Mouse (Mus musculus) lung, adult 2 months (tissue): ENCODE measurements at regions not wholly inside any gene's neighbourhood (a gene's known extent, or its start where the extent isn't known, plus 50 kb on each side); places are given as distances from the start of the nearest gene placed in this dataset.

ENCODE experiments used
- DNase-seq: peaks from one replicate; pipeline ENCODE4 v3.0.0; 2022
- H3K4me1 ChIP-seq: fragments of 200-500 bp; 2 replicates; pipeline ENCODE4 v1.6.1; 2011; ENCODE audit warnings: low read length; ENCODE audit not compliant: control insufficient read depth, insufficient read depth
- H3K4me3 ChIP-seq: fragments of 200-500 bp; replicated peaks from 2 replicates; pipeline ENCODE3; 2011; ENCODE audit warnings: low read depth, mild to moderate bottlenecking, control low read depth, low read length; ENCODE audit errors: extremely low read depth
- CTCF ChIP-seq: fragments of 200-500 bp; IDR thresholded peaks from 2 replicates; pipeline ENCODE4 v1.5.1; 2011; ENCODE audit warnings: mild to moderate bottlenecking, low read length, control low read depth; ENCODE audit not compliant: insufficient read depth
- POLR2A ChIP-seq: fragments of 200-500 bp; IDR thresholded peaks from 2 replicates; pipeline ENCODE4 v1.6.1; 2011; ENCODE audit warnings: low read depth, mild to moderate bottlenecking, control low read depth, low read length, borderline replicate concordance; ENCODE audit errors: extremely low read depth
- WGBS: fragments of 180-500 bp; shearing (Covaris S2); methylation state at CpG from one replicate; pipeline ENCODE4 v1.1.7; 2018; 5-methylcytosine and 5-hydroxymethylcytosine counted together

GRCm38 (mm10) chr16:84606804-84607095 is 91.8 kb downstream of the A730009L09Rik start:
- DNase-seq = no peak
- H3K4me3 ChIP-seq = no peak overlapping the region
- WGBS = 52% methylated on average over 2 of the region's 2 CpGs
- no peaks in the 10 kb centered on the region for H3K4me1 ChIP-seq
- no peak for TF ChIP-seq CTCF
- TF ChIP-seq POLR2A = no peak

- WGBS = 72% methylated on average over 6 of the region's 6 CpGs
These were observed 92.6 kb downstream of the A730009L09Rik start for GRCm38 (mm10) chr16:84607503-84607902.

DNA sequence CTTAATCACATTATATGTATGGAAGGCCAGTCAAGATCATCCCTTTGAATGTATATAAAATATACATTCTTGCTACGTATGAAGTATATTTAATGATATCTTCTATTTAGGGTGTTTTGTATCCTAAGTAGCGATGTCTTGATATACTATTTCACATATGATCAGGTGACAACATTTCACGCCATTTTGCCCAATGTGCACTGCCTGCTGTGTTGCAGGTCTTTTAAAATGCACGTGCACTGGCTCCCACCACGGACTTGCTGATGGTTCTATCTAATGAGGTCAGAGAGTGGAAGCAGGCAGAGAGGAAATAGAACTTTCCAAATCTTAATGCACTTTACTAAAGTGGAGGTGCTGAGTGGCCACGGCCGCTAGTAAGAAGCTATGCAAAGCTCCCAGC is 100.8 kb downstream of the A730009L09Rik start:
- Histone ChIP-seq H3K4me1 (no peaks in the 10 kb centered on the region), H3K4me3 (no peak overlapping the region)
- WGBS = 90% methylated on average over 7 of the region's 7 CpGs
- TF ChIP-seq POLR2A = no peak
- TF ChIP-seq CTCF = no peak
- DNase-seq = no peak

More at GRCm38 (mm10) chr16:84607503-84607902, 92.6 kb downstream of the A730009L09Rik start:
- Histone ChIP-seq H3K4me3 (no peak overlapping the region), H3K4me1 (no peaks in the 10 kb centered on the region)
- no peak for TF ChIP-seq POLR2A
- TF ChIP-seq CTCF = no peak
- no peak for DNase-seq

- DNase-seq = no peak
- H3K4me1 ChIP-seq = no peaks in the 10 kb centered on the region
- 76% methylated on average over 1 of the region's 1 CpGs for WGBS
- no peak overlapping the region for H3K4me3 ChIP-seq
- no peak for TF ChIP-seq POLR2A
- no peak for TF ChIP-seq CTCF
These were observed 101.2 kb downstream of the A730009L09Rik start for GRCm38 (mm10) chr16:84616132-84616531.

DNA sequence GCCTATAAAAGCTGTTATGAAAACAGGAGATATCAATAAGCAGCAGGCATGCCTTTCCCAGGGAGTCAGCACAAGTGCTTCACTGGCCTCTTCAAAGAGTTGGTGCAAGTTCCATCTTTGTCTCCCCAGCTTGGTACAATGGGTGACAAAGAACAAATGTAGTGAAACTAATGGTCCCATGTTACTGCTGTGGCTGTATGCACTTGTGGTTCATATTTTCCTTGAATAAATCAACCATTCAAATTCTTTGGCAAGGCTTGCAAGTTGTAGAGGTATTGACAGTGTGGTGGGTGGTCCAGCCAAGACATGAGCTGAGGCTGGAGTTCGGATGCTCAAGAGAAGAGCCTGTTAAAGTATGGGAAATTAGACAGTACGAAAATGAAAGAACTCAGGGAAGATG is 103.5 kb downstream of the A730009L09Rik start:
- no peak overlapping the region for H3K4me3 ChIP-seq
- DNase-seq = no peak
- no peak for TF ChIP-seq CTCF
- TF ChIP-seq POLR2A = no peak
- 66% methylated on average over 2 of the region's 2 CpGs for WGBS
- H3K4me1 ChIP-seq = no peaks in the 10 kb centered on the region

- DNase-seq = no peak
- Histone ChIP-seq H3K4me3 (no peak overlapping the region), H3K4me1 (no peaks in the 10 kb centered on the region)
- WGBS = 86% methylated on average over 2 of the region's 2 CpGs
- TF ChIP-seq POLR2A = no peak
- TF ChIP-seq CTCF = no peak
These were observed 105.0 kb downstream of the A730009L09Rik start for GRCm38 (mm10) chr16:84619876-84620275.

GRCm38 (mm10) chr16:84620861-84621260 is 105.9 kb downstream of the A730009L09Rik start:
- H3K4me3 ChIP-seq = peak overlapping the region; percentile 45
- no peaks in the 10 kb centered on the region for H3K4me1 ChIP-seq
- WGBS = no CpG with 5 or more reads among the region's 1 CpGs
- no peak for TF ChIP-seq CTCF
- TF ChIP-seq POLR2A = no peak
- DNase-seq = no peak

DNA sequence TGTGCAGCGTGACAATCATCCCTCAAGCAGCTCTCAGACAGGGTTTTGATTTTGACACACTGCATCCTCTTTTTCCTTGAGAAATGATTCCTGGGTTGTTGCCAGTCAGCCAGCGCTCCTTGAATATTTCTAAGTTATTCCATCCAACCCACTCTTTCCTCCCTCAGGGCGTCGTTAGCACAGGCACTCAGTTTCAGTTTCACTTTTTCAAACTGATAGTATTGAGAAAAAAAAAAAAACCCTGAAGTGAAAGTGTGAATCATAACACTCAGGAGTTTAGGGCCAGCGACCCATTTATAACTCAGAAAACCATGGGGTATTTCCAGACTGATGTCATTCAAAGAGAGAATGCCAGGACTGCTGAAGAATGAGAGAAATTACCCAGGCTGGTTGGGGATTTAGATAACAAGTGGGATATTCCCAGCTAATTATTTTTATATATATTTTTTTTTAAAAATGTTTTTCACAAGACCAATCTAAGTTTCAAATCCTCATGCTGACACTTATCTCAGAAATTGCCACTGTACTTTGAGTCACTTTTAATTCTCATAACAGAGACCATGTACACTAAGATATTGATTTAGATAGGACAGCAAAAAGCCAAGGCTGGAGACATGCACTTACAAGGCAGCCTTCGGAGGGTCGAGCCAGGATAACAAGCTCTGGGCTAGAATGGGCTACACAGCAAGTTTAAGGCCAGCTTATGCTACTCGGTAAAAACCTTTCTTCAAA is 106.5 kb downstream of the A730009L09Rik start:
- H3K4me3 ChIP-seq = peak overlapping the region; percentile 45
- TF ChIP-seq CTCF (no peak), POLR2A (no peak)
- peak; percentile 4 for DNase-seq
- WGBS = 37% methylated on average over 8 of the region's 8 CpGs
- H3K4me1 ChIP-seq = no peaks in the 10 kb centered on the region

GRCm38 (mm10) chr16:84623346-84624085 is 108.6 kb downstream of the A730009L09Rik start:
- Histone ChIP-seq H3K4me1 (no peaks in the 10 kb centered on the region), H3K4me3 (no peak overlapping the region)
- WGBS = 59% methylated on average over 4 of the region's 4 CpGs
- DNase-seq = no peak
- TF ChIP-seq CTCF = no peak
- no peak for TF ChIP-seq POLR2A
